Mouse (Mus musculus) olfactory bulb, adult 2 months (tissue): ENCODE measurements at regions not wholly inside any gene's neighbourhood (a gene's known extent, or its start where the extent isn't known, plus 50 kb on each side); places are given as distances from the start of the nearest gene placed in this dataset.

Source experiments
- CTCF ChIP-seq: fragments of 200-500 bp; IDR thresholded peaks from 2 replicates; pipeline ENCODE4 v1.5.1; 2012; ENCODE audit warnings: low read depth, mild to moderate bottlenecking, low read length, moderate library complexity; ENCODE audit not compliant: insufficient read depth
- POLR2A ChIP-seq: fragments of 200-500 bp; IDR thresholded peaks from 2 replicates; pipeline ENCODE4 v1.6.1; 2012; ENCODE audit warnings: mild to moderate bottlenecking, low read depth, low read length, moderate library complexity; ENCODE audit not compliant: insufficient read depth

GRCm38 (mm10) chr17:13549975-13550895 lies 195.9 kb downstream of the Tcp10c start:
- TF ChIP-seq CTCF = no peak
- TF ChIP-seq POLR2A = no peak
